Mouse (Mus musculus): ENCODE data around the gene Ptk7.

- TF ChIP-seq CTCF (IDR thresholded peaks at IDR 0.05; ENCODE audit: borderline replicate concordance, insufficient read depth, low read length): no peak
- no peak for TF ChIP-seq POLR2A (IDR thresholded peaks at IDR 0.05; ENCODE audit: low read depth, low read length)
These were observed 41.1 kb downstream of the Ptk7 start for GRCm38 (mm10) chr17:46588173-46588572.
